Mouse (Mus musculus): ENCODE measurements around the gene Ephb2. TPM values are rescaled to one million over a fixed set of nuclear protein-coding genes. Genes with fewer than 3 reads are reported as not detected.

Gene Ephb2
- polyA plus RNA-seq, 1 experiment, result 21.7 TPM

DNA sequence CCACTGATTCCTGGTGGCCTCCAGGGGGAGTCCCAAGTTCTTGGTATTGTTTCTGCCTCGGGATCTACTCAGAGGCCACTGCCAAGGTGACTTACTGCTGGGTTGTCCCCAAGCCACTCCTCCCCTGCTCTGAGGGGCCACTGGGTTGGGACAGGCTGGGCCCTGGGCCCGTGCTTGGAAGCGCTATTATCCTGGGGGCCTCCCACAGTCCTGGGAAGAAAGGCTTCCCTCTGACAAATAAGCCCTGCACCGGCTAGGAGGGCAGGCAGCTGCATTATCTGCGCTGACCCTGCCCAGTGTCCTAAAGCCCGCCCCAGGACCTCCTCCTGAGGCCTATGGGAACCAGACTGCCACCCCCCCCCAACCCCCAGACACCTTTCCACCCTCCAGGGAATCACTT lies 24.2 kb downstream of the Ephb2 start:
- H3K27me3 ChIP-seq (ENCODE audit: control insufficient read depth, insufficient read depth, insufficient read length), result no peaks in the 10 kb centered on the region
- no peak overlapping the region for H3ac ChIP-seq (ENCODE audit: control insufficient read depth, insufficient read length)
- H3K4me2 ChIP-seq (ENCODE audit: low read depth), result no peak overlapping the region
- H3K4me3 ChIP-seq, result no peak overlapping the region
- no peaks in the 10 kb centered on the region for H3K36me3 ChIP-seq (ENCODE audit: control insufficient read depth, insufficient read depth)
- no peak for TF ChIP-seq CEBPB (IDR thresholded peaks at IDR 0.05; ENCODE audit: insufficient read depth, poor library complexity, severe bottlenecking)
- no peak for TF ChIP-seq SRF (IDR thresholded peaks at IDR 0.05; ENCODE audit: control insufficient read depth, insufficient read length, low read depth)
- TF ChIP-seq E2F4 (IDR thresholded peaks at IDR 0.05; ENCODE audit: insufficient read depth), result no peak
- no peak for TF ChIP-seq POLR2AphosphoS2 (IDR thresholded peaks at IDR 0.05; ENCODE audit: insufficient read length, low read depth)
- TF ChIP-seq MYOD1 (IDR thresholded peaks at IDR 0.05; ENCODE audit: control insufficient read depth in 1 of 3, insufficient read length in 2 of 3, low read depth in 2 of 3), result no peak
- TF ChIP-seq TCF3 (IDR thresholded peaks at IDR 0.05; ENCODE audit: insufficient read length, low read depth), result no peak
- no peak for TF ChIP-seq MAX (IDR thresholded peaks at IDR 0.05; ENCODE audit: low read depth)
- TF ChIP-seq REST (IDR thresholded peaks at IDR 0.05; ENCODE audit: insufficient read depth, insufficient read length), result no peak
- TF ChIP-seq MYOG (IDR thresholded peaks at IDR 0.05; ENCODE audit: control insufficient read depth in 1 of 3, insufficient read depth in 1 of 3, insufficient read length in 2 of 3, low read depth in 2 of 3), result no peak
- TF ChIP-seq TCF12 (IDR thresholded peaks at IDR 0.05; ENCODE audit: insufficient read depth, poor library complexity, severe bottlenecking), result no peak
- TF ChIP-seq POLR2A (IDR thresholded peaks at IDR 0.05; ENCODE audit: insufficient read length, low read depth), result no peak
- TF ChIP-seq USF1 (IDR thresholded peaks at IDR 0.05; ENCODE audit: low read depth), result no peak
- no peaks in the 10 kb centered on the region for H3K79me2 ChIP-seq (ENCODE audit: control insufficient read depth, insufficient read depth)

DNA sequence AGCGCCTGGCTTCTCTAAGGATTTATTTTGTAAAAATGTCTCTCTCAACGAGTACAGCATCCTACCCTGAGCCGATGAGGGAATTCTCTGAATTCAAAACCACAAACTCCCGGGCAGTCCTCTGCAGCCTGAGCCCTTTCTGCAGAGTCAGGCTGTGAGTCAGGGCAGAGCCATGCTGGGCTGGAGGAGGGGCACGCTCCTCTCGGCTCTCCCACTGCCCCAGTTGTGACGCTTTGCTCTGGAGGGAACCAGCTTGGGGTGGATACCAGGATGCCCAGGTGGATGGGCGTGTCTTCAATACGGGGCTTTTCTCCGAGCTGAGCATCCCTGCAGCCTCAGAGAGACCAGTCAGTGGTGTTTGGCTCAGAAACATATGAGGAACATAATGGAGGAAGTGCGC lies 27.3 kb downstream of the Ephb2 start:
- H3ac ChIP-seq (ENCODE audit: control insufficient read depth, insufficient read length), result no peak overlapping the region
- TF ChIP-seq POLR2A (IDR thresholded peaks at IDR 0.05; ENCODE audit: insufficient read length, low read depth) (peak; percentile 19), USF1 (IDR thresholded peaks at IDR 0.05; ENCODE audit: low read depth) (peak; percentile 28), MAX (IDR thresholded peaks at IDR 0.05; ENCODE audit: low read depth) (no peak), MYOG (IDR thresholded peaks at IDR 0.05; ENCODE audit: control insufficient read depth in 1 of 3, insufficient read depth in 1 of 3, insufficient read length in 2 of 3, low read depth in 2 of 3) (peak in 1 of 3 experiments; percentile 48), POLR2AphosphoS2 (IDR thresholded peaks at IDR 0.05; ENCODE audit: insufficient read length, low read depth) (no peak), E2F4 (IDR thresholded peaks at IDR 0.05; ENCODE audit: insufficient read depth) (no peak), TCF12 (IDR thresholded peaks at IDR 0.05; ENCODE audit: insufficient read depth, poor library complexity, severe bottlenecking) (no peak), MYOD1 (IDR thresholded peaks at IDR 0.05; ENCODE audit: control insufficient read depth in 1 of 3, insufficient read length in 2 of 3, low read depth in 2 of 3) (no peak)

DNA sequence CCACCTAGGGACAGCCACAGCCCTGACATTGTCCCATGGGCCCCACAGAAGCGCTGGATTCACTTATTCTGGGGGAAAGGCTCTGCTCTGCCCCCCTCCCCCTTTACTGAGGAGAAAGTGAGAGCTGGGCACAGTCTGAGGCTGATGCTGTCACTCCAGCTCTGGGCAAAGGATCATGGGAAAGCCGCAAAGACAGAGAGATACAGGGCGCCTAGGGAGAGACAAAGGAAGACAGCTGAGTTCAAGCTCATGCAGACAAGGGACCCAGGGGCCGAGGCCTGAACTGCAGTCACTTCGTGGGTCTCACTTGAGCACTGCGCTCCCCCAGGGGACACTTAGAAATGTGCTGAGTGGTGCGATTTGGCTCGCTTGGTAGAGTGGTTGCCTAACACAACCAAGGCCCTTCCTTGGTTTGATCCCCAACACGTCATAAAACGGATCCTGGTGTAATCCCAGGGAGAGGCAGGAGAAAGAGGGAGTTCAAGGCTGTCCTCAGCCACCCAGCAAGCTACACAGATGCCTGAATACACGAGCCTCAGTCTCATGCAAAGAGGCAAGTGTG lies 28.3 kb downstream of the Ephb2 start:
- no peak overlapping the region for H3K4me2 ChIP-seq (ENCODE audit: low read depth)
- no peak overlapping the region for H3K4me3 ChIP-seq
- H3K79me2 ChIP-seq (ENCODE audit: control insufficient read depth, insufficient read depth), result no peaks in the 10 kb centered on the region
- no peak overlapping the region for H3ac ChIP-seq (ENCODE audit: control insufficient read depth, insufficient read length)
- no peaks in the 10 kb centered on the region for H3K27me3 ChIP-seq (ENCODE audit: control insufficient read depth, insufficient read depth, insufficient read length)
- TF ChIP-seq MYOG (IDR thresholded peaks at IDR 0.05; ENCODE audit: control insufficient read depth in 1 of 3, insufficient read depth in 1 of 3, insufficient read length in 2 of 3, low read depth in 2 of 3) (no peak), TCF12 (IDR thresholded peaks at IDR 0.05; ENCODE audit: insufficient read depth, poor library complexity, severe bottlenecking) (no peak), CEBPB (IDR thresholded peaks at IDR 0.05; ENCODE audit: insufficient read depth, poor library complexity, severe bottlenecking) (no peak), REST (IDR thresholded peaks at IDR 0.05; ENCODE audit: insufficient read depth, insufficient read length) (no peak), MYOD1 (IDR thresholded peaks at IDR 0.05; ENCODE audit: control insufficient read depth in 1 of 3, insufficient read length in 2 of 3, low read depth in 2 of 3) (no peak), TCF3 (IDR thresholded peaks at IDR 0.05; ENCODE audit: insufficient read length, low read depth) (no peak), SRF (IDR thresholded peaks at IDR 0.05; ENCODE audit: control insufficient read depth, insufficient read length, low read depth) (no peak), E2F4 (IDR thresholded peaks at IDR 0.05; ENCODE audit: insufficient read depth) (no peak), USF1 (IDR thresholded peaks at IDR 0.05; ENCODE audit: low read depth) (no peak), POLR2A (IDR thresholded peaks at IDR 0.05; ENCODE audit: insufficient read length, low read depth) (no peak), MAX (IDR thresholded peaks at IDR 0.05; ENCODE audit: low read depth) (no peak), POLR2AphosphoS2 (IDR thresholded peaks at IDR 0.05; ENCODE audit: insufficient read length, low read depth) (no peak)
- H3K36me3 ChIP-seq (ENCODE audit: control insufficient read depth, insufficient read depth), result no peaks in the 10 kb centered on the region

More for the DNA sequence above, 27.3 kb downstream of the Ephb2 start:
- no peak overlapping the region for H3K4me3 ChIP-seq
- no peaks in the 10 kb centered on the region for H3K36me3 ChIP-seq (ENCODE audit: control insufficient read depth, insufficient read depth)
- H3K79me2 ChIP-seq (ENCODE audit: control insufficient read depth, insufficient read depth), result no peaks in the 10 kb centered on the region
- H3K4me2 ChIP-seq (ENCODE audit: low read depth), result peak overlapping the region; percentile 65
- H3K27me3 ChIP-seq (ENCODE audit: control insufficient read depth, insufficient read depth, insufficient read length), result no peaks in the 10 kb centered on the region

DNA sequence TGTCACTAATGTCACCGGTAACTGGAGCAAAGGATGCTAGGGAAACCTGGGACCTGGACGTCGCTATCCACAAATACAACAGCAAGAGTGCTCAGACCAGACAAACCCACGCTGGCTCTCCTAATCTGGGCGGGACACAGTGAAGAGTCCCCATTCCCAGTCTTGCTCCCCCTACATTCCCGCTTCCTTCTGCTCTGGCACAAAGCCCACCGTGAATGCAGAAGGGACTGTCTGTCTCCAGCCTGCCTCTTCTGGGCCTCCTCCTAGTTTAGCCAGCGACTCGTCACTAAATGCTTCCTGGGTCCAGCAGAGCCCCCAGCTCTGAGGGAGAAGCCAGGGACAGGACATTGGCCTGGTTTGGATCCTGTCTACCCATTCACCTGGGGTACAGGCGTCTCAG lies 29.5 kb downstream of the Ephb2 start:
- H3ac ChIP-seq (ENCODE audit: control insufficient read depth, insufficient read length), result no peak overlapping the region
- H3K27me3 ChIP-seq (ENCODE audit: control insufficient read depth, insufficient read depth, insufficient read length), result no peaks in the 10 kb centered on the region
- TF ChIP-seq E2F4 (IDR thresholded peaks at IDR 0.05; ENCODE audit: insufficient read depth) (no peak), POLR2AphosphoS2 (IDR thresholded peaks at IDR 0.05; ENCODE audit: insufficient read length, low read depth) (no peak), TCF3 (IDR thresholded peaks at IDR 0.05; ENCODE audit: insufficient read length, low read depth) (no peak), MAX (IDR thresholded peaks at IDR 0.05; ENCODE audit: low read depth) (no peak), MYOG (IDR thresholded peaks at IDR 0.05; ENCODE audit: control insufficient read depth in 1 of 3, insufficient read depth in 1 of 3, insufficient read length in 2 of 3, low read depth in 2 of 3) (no peak), MYOD1 (IDR thresholded peaks at IDR 0.05; ENCODE audit: control insufficient read depth in 1 of 3, insufficient read length in 2 of 3, low read depth in 2 of 3) (no peak), TCF12 (IDR thresholded peaks at IDR 0.05; ENCODE audit: insufficient read depth, poor library complexity, severe bottlenecking) (no peak), CEBPB (IDR thresholded peaks at IDR 0.05; ENCODE audit: insufficient read depth, poor library complexity, severe bottlenecking) (no peak), USF1 (IDR thresholded peaks at IDR 0.05; ENCODE audit: low read depth) (no peak), SRF (IDR thresholded peaks at IDR 0.05; ENCODE audit: control insufficient read depth, insufficient read length, low read depth) (no peak), POLR2A (IDR thresholded peaks at IDR 0.05; ENCODE audit: insufficient read length, low read depth) (no peak)

More for the DNA sequence above, 29.5 kb downstream of the Ephb2 start:
- H3K79me2 ChIP-seq (ENCODE audit: control insufficient read depth, insufficient read depth), result no peaks in the 10 kb centered on the region
- no peak overlapping the region for H3K4me2 ChIP-seq (ENCODE audit: low read depth)
- H3K36me3 ChIP-seq (ENCODE audit: control insufficient read depth, insufficient read depth), result no peaks in the 10 kb centered on the region
- H3K4me3 ChIP-seq, result no peak overlapping the region

Data from myocyte (in vitro differentiated cells).